Mouse (Mus musculus) left cerebral cortex, postnatal 36 days (tissue): ENCODE measurements around the gene Slc37a4. TPM values are rescaled to one million over a fixed set of nuclear protein-coding genes. Genes with fewer than 3 reads are reported as not detected.
"Not testable (repeated sequence)": the region's sequence is repeated elsewhere in the genome, so short reads cannot be mapped to it uniquely, and the experiment has no call there.

Experiments
- DNase-seq, 2 experiments: peaks; one replicate each; pipeline ENCODE4 v3.0.0; 2021 to 2022; ENCODE audit warnings: low spot score in 2 of 2, mixed read lengths in 1 of 2
- intact Hi-C: fragments of 180-260 bp; cut with DNase I; formaldehyde crosslinking; loops from one replicate; pipeline ENCODE4 v1.15.1; 2025
- microRNA-seq: library from miRNA; unstranded; fragments of <30 nt; microRNA quantifications from one replicate; pipeline ENCODE4 v1.2.0, GENCODE M21; 2022
- total RNA-seq, 2 experiments: library from RNA; stranded (reverse); gene quantifications; 2 replicates each; pipeline ENCODE4 v1.2.3; 2021

Slc37a4 gene
- total RNA-seq, 2 experiments from 2014 or later, result 27.6 to 33.4 TPM

- intact Hi-C loops, result no loop called here
- no peak for DNase-seq
Observed at GRCm38 (mm10) chr9:44420280-44420898, 23.7 kb downstream of the Slc37a4 start.

- intact Hi-C loops, result no loop called here
- no peak for DNase-seq
Observed at GRCm38 (mm10) chr9:44423576-44423975, 26.9 kb downstream of the Slc37a4 start.

- intact Hi-C loops, result no loop called here
- no peak for DNase-seq
Observed at GRCm38 (mm10) chr9:44432577-44433185, 36.0 kb downstream of the Slc37a4 start.

- intact Hi-C loops, result no loop called here
- DNase-seq, result no peak
Observed at GRCm38 (mm10) chr9:44435747-44436146, 39.1 kb downstream of the Slc37a4 start.

- no peak for DNase-seq
- intact Hi-C loops, result no loop called here
Observed at GRCm38 (mm10) chr9:44440961-44441360, 44.3 kb downstream of the Slc37a4 start, which contains the start of gene Foxr1. Gene Foxr1 (minus strand): TSS chr9:44441136.

- intact Hi-C loops, DNase-seq: not testable (repeated sequence)
Observed at GRCm38 (mm10) chr9:44444402-44445025, 47.9 kb downstream of the Slc37a4 start.

- DNase-seq, result no peak
- intact Hi-C loops, result loop anchor here (10.0 kb wide), 1 partner anchor 154 kb away; the partner anchor contains the start of gene Ddx6
Observed at GRCm38 (mm10) chr9:44450387-44450786, 53.7 kb downstream of the Slc37a4 start.

Small RNA genes within 50 kb of the gene (microRNA-seq; reads per million reads assigned to microRNA genes)
- gene Mir7085, result 0.76 reads per million

Other genes starting within 250 kb of the Slc37a4 start
- 10 to 100 TPM; 45.2 to 65.1 TPM for gene Cbl, start 162.8 kb upstream of the Slc37a4 start, total RNA-seq
- 1 to 10 TPM; 1.3 to 2.7 TPM for gene Ccdc153, start 156.2 kb upstream of the Slc37a4 start, total RNA-seq
- gene Pdzd3, start 145.4 kb upstream of the Slc37a4 start, total RNA-seq, result under 1 TPM; 0.57 to 0.82 TPM
- gene Nlrx1, start 128.3 kb upstream of the Slc37a4 start, total RNA-seq, result 10 to 100 TPM; 12.1 to 14.1 TPM
- gene Abcg4, start 108.2 kb upstream of the Slc37a4 start, total RNA-seq, result 10 to 100 TPM; 56.6 to 65.0 TPM
- 10 to 100 TPM; 24.4 to 31.8 TPM for gene Hinfp, start 91.2 kb upstream of the Slc37a4 start, total RNA-seq
- gene C2cd2l, start 76.6 kb upstream of the Slc37a4 start, total RNA-seq, result 100 to 1,000 TPM; 213 to 219 TPM
- 10 to 100 TPM; 12.3 to 15.8 TPM for gene Dpagt1, start 70.8 kb upstream of the Slc37a4 start, total RNA-seq
- 10 to 100 TPM; 53.2 to 62.5 TPM for gene H2afx, start 62.2 kb upstream of the Slc37a4 start, total RNA-seq
- 10 to 100 TPM; 17.9 to 18.0 TPM for gene Hmbs, start 52.6 kb upstream of the Slc37a4 start, total RNA-seq
- gene Vps11, start 35.2 kb upstream of the Slc37a4 start, total RNA-seq, result 10 to 100 TPM; 52.5 to 55.5 TPM
- gene Hyou1, start 17.4 kb upstream of the Slc37a4 start, total RNA-seq, result 100 to 1,000 TPM; 113 to 146 TPM
- 100 to 1,000 TPM; 631 to 695 TPM for gene Rps25, start 10.3 kb downstream of the Slc37a4 start, total RNA-seq
- 10 to 100 TPM; 67.0 to 69.5 TPM for gene Trappc4, start 10.7 kb downstream of the Slc37a4 start, total RNA-seq
- 10 to 100 TPM; 17.6 to 20.7 TPM for gene Ccdc84, start 21.7 kb downstream of the Slc37a4 start, total RNA-seq
- not detected for gene Foxr1, start 44.3 kb downstream of the Slc37a4 start, total RNA-seq
- gene Upk2, start 58.1 kb downstream of the Slc37a4 start, total RNA-seq, result not detected
- gene Bcl9l, start 86.0 kb downstream of the Slc37a4 start, total RNA-seq, result 10 to 100 TPM; 58.1 to 70.0 TPM
- not detected for gene Cxcr5, start 165.0 kb downstream of the Slc37a4 start, total RNA-seq
- 100 to 1,000 TPM; 128 to 140 TPM for gene Ddx6, start 208.0 kb downstream of the Slc37a4 start, total RNA-seq